Mouse (Mus musculus) thymus, postnatal 4 days (tissue): Measurements from ENCODE around the gene Csnk1g1.

Experiments used
- DNase-seq: peaks from one replicate; pipeline ENCODE4 v3.0.0; 2021

Gene Csnk1g1

GRCm38 (mm10) chr9:65908394-65909300 is at the start of gene Csnk1g1, which contains the start of gene Trip4:
Csnk1g1 (plus strand) TSS chr9:65908924.
Trip4 (minus strand) TSS chr9:65908794.
- peak; percentile 89 for DNase-seq

- no peak for DNase-seq
These were observed 49.1 kb upstream of the Csnk1g1 start for GRCm38 (mm10) chr9:65859656-65860055.

GRCm38 (mm10) chr9:65884564-65885315 is 24.0 kb upstream of the Csnk1g1 start:
- peak; percentile 92 for DNase-seq

GRCm38 (mm10) chr9:65890143-65890628 is 18.5 kb upstream of the Csnk1g1 start, which contains the start of gene Pclaf:
Pclaf (plus strand) TSS chr9:65890237.
- DNase-seq, result peak; percentile 71

- DNase-seq, result no peak
These were observed 17.6 kb upstream of the Csnk1g1 start for GRCm38 (mm10) chr9:65891126-65891525.

GRCm38 (mm10) chr9:65896977-65897376 is 11.7 kb upstream of the Csnk1g1 start:
- no peak for DNase-seq

GRCm38 (mm10) chr9:65902879-65903278 is 5.8 kb upstream of the Csnk1g1 start:
- DNase-seq, result no peak

GRCm38 (mm10) chr9:65903419-65903818 is 5.3 kb upstream of the Csnk1g1 start:
- no peak for DNase-seq

- DNase-seq, result peak; percentile 76
These were observed 627 bp downstream of the Csnk1g1 start for GRCm38 (mm10) chr9:65909301-65909801.

- DNase-seq, result no peak
These were observed 1.1 kb downstream of the Csnk1g1 start for GRCm38 (mm10) chr9:65909837-65910236.

- DNase-seq, result no peak
These were observed 5.3 kb downstream of the Csnk1g1 start for GRCm38 (mm10) chr9:65913976-65914375.

- no peak for DNase-seq
These were observed 8.3 kb downstream of the Csnk1g1 start for GRCm38 (mm10) chr9:65917015-65917414.

GRCm38 (mm10) chr9:65928456-65928855 is 19.7 kb downstream of the Csnk1g1 start:
- DNase-seq, result no peak

GRCm38 (mm10) chr9:65929826-65930225 is 21.1 kb downstream of the Csnk1g1 start:
- no peak for DNase-seq

GRCm38 (mm10) chr9:65937566-65937965 is 28.8 kb downstream of the Csnk1g1 start:
- no peak for DNase-seq

- no peak for DNase-seq
These were observed 42.4 kb downstream of the Csnk1g1 start for GRCm38 (mm10) chr9:65951082-65951587.

GRCm38 (mm10) chr9:65970009-65970408 is 61.3 kb downstream of the Csnk1g1 start:
- DNase-seq, result no peak

- DNase-seq, result no peak
These were observed 64.5 kb downstream of the Csnk1g1 start for GRCm38 (mm10) chr9:65973206-65973605.

GRCm38 (mm10) chr9:65975886-65976285 is 67.2 kb downstream of the Csnk1g1 start:
- no peak for DNase-seq

- DNase-seq, result no peak
These were observed 74.1 kb downstream of the Csnk1g1 start for GRCm38 (mm10) chr9:65982841-65983240.

GRCm38 (mm10) chr9:65987021-65987420 is 78.3 kb downstream of the Csnk1g1 start:
- DNase-seq, result no peak

- no peak for DNase-seq
These were observed 87.1 kb downstream of the Csnk1g1 start for GRCm38 (mm10) chr9:65995603-65996376.
